Mouse (Mus musculus) monocyte, adult 5-6 weeks (primary cell): ENCODE data around the gene Cyp2c38. TPM values are rescaled to one million over a fixed set of nuclear protein-coding genes. Genes with fewer than 3 reads are reported as not detected.
"Not testable (repeated sequence)": the region's sequence is repeated elsewhere in the genome, so short reads cannot be mapped to it uniquely, and the experiment has no call there.

Source experiments
- ATAC-seq: fragments of 153-309, 156-312 bp; replicated peaks from 2 replicates; pipeline ENCODE4 v1.8.0; 2017; ENCODE audit warnings: mild to moderate bottlenecking; ENCODE audit not compliant: low TSS enrichment, insufficient number of reproducible peaks, severe bottlenecking, poor library complexity, low FRiP score
- total RNA-seq: library from RNA; stranded (forward); fragments of 200-1000, 200-491, 200-594 nt; gene quantifications from 3 replicates; pipeline ENCODE4 v1.2.3, GENCODE M21; 2017

Cyp2c38 gene
- not detected in 3 replicates for total RNA-seq

DNA sequence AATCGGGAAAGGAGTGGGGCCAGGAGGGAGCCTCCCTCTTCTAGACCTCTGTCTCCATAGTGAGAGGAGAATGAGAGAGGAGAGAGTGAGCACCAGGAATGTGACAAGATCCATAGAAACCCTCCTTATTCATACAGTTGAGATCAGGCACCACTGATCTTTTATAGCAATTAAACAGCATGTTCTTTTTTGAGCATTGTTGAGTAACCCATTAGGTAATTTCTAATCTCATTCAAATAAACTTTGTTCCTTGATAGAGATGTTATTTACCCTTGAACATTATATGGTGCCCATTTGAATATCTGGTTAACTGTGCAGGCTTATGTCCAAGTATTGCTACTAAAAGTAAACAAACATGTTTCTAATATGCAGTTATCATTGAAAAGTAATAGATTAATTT lies at the start of gene Cyp2c38:
Gene Cyp2c38, minus strand, starts transcription at position 135 of the 400 bp plus-strand sequence.
- ATAC-seq = no peak

DNA sequence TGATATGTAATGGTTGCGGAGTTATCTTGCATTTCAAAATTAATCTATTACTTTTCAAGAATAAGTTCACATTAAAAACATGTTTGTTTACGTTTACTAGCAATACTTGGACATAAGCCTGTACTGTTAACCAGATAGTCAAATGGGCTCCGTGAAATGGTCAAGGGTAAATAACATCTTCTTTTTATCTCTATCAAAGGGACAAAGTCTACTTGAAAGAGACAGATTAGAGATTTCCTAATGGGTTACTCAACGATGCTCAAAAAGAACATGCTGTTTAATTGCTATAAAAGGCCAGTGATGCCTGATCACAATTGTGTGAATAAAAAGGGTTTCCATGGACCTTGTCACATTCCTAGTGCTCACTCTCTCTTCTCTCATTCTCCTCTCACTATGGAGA lies 47.7 kb upstream of the Cyp2c38 start, which contains the start of gene Cyp2c39:
Gene Cyp2c39, plus strand, starts transcription at position 329 of the 400 bp plus-strand sequence.
- ATAC-seq = no peak

- ATAC-seq = no peak
Measured at GRCm38 (mm10) chr19:39509533-39509932, 46.7 kb upstream of the Cyp2c38 start.

DNA sequence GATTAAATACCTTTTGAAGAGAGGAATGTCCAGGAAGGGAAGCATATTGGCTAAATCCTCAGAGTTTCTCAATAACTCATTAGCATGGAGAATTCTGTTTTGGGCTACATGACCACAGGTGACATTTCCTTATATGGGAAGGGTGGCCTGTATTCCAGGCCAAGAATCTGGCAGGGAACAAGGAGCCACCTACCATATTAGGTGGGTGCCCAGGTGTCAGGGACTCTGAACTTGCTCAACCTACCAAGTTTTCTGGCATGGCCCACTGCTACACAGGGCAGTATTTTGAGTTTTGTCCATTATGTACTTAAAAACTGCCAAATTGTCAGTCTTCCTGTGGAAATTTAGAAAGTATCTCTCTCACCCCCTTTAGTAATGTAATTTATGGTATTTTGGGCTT lies 43.5 kb upstream of the Cyp2c38 start:
- ATAC-seq = no peak

GRCm38 (mm10) chr19:39483961-39484360 lies 21.1 kb upstream of the Cyp2c38 start:
- not testable (repeated sequence) for ATAC-seq

- no peak for ATAC-seq
Measured at GRCm38 (mm10) chr19:39463923-39464322, 1.0 kb upstream of the Cyp2c38 start.

Other genes starting within 250 kb of the Cyp2c38 start
- gene Cyp2c29, start 193.7 kb downstream of the Cyp2c38 start, total RNA-seq = not detected in 3 replicates
- not detected in 3 replicates for gene Cyp2c39, start 47.8 kb upstream of the Cyp2c38 start, total RNA-seq
- not detected in 3 replicates for gene Cyp2c67, start 186.0 kb upstream of the Cyp2c38 start, total RNA-seq